Mouse (Mus musculus) left cerebral cortex, postnatal 25 days (tissue): ENCODE results near the gene Gpha2. TPM values are rescaled to one million over a fixed set of nuclear protein-coding genes. Genes with fewer than 3 reads are reported as not detected.

Experiments used
- DNase-seq, 2 experiments: peaks; one replicate each; pipeline ENCODE4 v3.0.0; 2022; ENCODE audit warnings: low spot score in 2 of 2, mixed read lengths in 1 of 2
- intact Hi-C: fragments of 180-260 bp; cut with DNase I; formaldehyde crosslinking; loops from one replicate; pipeline ENCODE4 v1.15.1; 2025
- total RNA-seq, 2 experiments: library from RNA; stranded (reverse); gene quantifications; 2 replicates each; pipeline ENCODE4 v1.2.3; 2021

Gene Gpha2
- not detected for total RNA-seq

DNA sequence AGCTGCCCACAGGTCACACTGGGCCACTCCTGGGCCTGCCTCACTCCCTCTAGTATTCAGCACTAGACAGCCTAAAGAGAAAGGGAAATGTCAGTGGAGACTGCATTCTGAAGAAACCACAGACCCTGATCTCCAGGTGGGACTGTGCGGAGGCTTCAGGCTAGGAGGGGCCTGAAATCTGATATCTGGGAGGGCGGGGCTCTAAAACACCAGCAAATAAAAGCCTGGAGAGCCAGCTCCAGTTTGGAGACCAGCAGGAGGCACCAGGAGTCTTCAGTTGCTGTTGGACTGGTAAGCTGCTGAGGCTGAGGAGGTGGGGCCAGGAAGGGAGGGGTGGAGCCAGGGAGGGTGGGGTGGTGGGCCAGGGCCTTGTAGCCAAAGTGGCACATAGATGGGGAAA lies at the start of gene Gpha2:
TSS of gene Gpha2 (plus strand) at position 246 of the 400 bp plus-strand sequence.
- intact Hi-C loops, result no loop called here
- no peak for DNase-seq

GRCm38 (mm10) chr19:6178775-6179174 lies 47.4 kb upstream of the Gpha2 start:
- DNase-seq, result no peak
- intact Hi-C loops, result no loop called here

- intact Hi-C loops, result no loop called here
- DNase-seq, result no peak
Observed at GRCm38 (mm10) chr19:6181629-6182028, 44.6 kb upstream of the Gpha2 start.

DNA sequence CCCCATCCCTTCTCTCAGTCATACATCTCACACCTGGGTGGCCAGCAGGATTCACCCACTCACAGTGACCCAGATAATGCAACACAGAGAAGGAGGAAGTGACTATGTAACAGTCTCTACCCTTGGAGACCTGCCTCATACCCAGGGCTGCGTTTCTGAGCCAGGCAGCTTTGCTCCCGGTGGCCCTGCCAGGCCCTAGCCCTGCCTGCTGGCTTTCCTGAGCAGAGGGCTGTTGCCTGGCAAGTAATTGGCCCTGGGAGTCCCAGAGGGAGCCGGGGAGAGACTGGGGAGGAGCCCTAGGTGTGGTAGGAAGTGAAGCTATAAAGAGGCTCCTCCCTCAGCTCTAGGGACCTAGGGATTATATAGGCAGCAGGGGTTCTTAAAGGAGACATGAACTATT lies 43.6 kb upstream of the Gpha2 start:
- intact Hi-C loops, result no loop called here
- DNase-seq, result peak in 1 of 2 experiments; percentile 31

GRCm38 (mm10) chr19:6184131-6184530 lies 42.0 kb upstream of the Gpha2 start, which contains the start of gene Majin:
Majin (plus strand) TSS chr19:6184388.
- intact Hi-C loops, result no loop called here
- no peak for DNase-seq

GRCm38 (mm10) chr19:6204265-6204664 lies 21.9 kb upstream of the Gpha2 start:
- no peak for DNase-seq
- intact Hi-C loops, result no loop called here

- intact Hi-C loops, result loop anchor here (5.0 kb wide), 1 partner anchor 39 kb away; no protein-coding TSS in a partner anchor
- no peak for DNase-seq
Observed at GRCm38 (mm10) chr19:6206716-6207115, 19.5 kb upstream of the Gpha2 start.

DNA sequence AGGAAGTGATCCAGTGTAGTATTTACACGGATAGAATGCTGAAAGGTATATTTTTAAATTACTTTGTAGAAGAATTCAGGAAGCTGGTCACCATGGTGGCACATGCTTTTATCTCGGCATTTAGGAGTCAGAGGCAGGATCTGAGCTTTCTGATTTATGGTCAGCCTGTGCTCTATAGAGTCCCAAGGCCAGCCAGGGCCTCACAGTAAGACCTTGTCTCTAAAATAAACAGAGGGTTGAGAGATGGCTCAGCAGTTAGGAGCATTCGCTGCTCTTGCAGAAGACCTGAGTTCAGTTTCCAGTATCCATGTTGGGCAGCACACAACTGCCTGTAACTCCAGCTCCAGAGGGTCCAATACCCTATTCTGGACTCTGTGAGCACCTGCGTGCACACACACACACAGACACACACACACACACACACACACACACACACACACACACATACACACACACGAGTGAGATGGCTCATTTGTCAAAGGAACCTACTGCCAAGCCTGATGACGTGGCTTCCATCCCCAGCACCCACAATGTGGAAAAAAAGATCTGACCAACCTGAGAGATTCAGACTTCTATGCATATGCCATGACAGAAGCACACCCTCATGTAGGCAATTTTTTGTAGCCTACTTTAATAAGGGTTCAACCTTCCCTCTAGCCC lies 10.0 kb upstream of the Gpha2 start:
- no peak for DNase-seq
- intact Hi-C loops, result no loop called here

- DNase-seq, result no peak
- intact Hi-C loops, result no loop called here
Observed at GRCm38 (mm10) chr19:6218606-6219005, 7.6 kb upstream of the Gpha2 start.

DNA sequence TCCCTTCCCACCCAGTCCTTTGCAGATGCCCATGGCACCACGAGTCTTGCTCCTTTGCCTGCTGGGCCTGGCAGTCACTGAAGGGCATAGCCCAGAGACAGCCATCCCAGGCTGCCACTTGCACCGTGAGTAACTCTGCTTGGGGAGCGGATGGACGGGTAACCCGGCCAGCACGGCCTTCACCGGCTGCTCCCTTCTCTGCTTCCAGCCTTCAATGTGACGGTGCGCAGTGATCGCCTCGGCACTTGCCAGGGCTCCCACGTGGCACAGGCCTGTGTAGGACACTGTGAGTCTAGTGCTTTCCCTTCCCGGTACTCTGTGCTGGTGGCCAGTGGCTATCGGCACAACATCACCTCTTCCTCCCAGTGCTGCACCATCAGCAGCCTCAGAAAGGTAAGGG lies 583 bp downstream of the Gpha2 start:
- intact Hi-C loops, result no loop called here
- DNase-seq, result no peak

GRCm38 (mm10) chr19:6227864-6228263 lies 1.7 kb downstream of the Gpha2 start:
- intact Hi-C loops, result no loop called here
- peak in 1 of 2 experiments; percentile 23 for DNase-seq

GRCm38 (mm10) chr19:6230411-6230810 lies 4.2 kb downstream of the Gpha2 start:
- intact Hi-C loops, result no loop called here
- no peak for DNase-seq

- DNase-seq, result no peak
- intact Hi-C loops, result no loop called here
Observed at GRCm38 (mm10) chr19:6231036-6231435, 4.9 kb downstream of the Gpha2 start.

DNA sequence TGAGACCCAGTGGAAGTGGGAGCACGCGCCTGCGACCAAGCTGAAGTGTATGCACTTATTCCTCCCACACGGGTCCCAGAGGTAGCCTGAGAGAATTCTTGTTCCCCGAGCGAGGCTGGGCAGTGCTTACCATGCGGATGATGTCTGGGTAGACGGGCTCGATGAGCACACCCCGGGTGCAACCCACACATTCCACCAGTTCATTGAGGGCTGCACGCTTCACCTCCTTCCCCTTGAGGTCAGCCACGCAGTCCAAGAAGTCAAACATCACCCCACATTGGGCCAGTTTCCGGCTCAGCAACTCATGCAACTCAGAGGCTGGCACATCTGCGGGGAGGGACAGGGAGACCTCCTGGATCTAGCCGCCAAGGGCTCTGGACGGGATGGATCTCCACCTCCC lies 7.5 kb downstream of the Gpha2 start:
- no peak for DNase-seq
- intact Hi-C loops, result no loop called here

- no peak for DNase-seq
- intact Hi-C loops, result no loop called here
Observed at GRCm38 (mm10) chr19:6234337-6235083, 8.3 kb downstream of the Gpha2 start.

DNA sequence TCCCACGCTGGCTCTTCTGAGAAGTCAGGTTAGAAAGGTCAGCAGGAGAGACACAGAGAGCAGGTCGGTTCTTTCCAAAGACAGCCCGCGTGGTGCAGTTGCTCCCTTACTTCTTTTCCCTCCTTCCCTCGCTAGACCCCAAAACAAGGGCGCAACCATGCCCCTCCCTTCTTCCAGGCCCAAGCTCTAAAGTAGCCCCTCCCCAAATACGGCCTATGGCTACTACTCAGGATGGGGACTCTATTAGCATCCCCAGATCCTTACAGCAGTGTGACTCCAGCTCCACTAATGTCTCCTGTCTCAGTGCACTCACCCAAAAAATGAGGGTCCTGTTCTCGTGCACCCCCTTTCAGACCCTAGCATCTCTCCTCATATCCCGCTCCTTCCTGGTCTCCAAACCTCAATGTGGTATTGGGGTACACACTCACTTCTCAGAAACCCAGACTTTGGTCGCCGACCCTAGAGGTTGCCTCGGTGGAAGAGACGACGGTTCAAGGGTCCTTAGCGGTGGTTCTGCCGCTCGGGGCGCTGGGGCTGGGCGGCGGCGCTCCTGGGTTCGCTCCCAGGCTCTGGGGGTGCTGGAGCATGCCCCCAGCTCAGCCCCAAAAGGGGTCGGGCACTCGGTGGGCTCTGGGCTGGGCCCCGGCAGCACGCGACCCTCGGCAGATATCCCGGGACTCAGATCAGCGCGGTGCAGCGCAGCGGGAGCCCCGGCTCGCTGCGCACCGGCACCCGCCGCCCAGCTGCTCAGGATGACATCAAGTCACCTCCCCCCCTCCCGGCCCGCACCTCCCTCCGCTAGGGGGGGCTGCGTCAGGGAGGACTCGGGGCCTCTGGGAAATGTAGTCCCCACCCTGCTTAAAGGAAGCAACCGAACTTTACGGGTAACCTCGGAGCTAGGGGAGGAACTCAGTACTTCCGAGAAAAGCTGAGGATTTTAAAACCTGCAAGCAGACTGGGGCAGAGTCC lies 9.2 kb downstream of the Gpha2 start, which contains the start of gene Ppp2r5b:
TSS of gene Ppp2r5b (minus strand) at position 789 of the 969 bp plus-strand sequence.
- intact Hi-C loops, result loop anchor here (1.0 kb wide), 1 partner anchor 94 kb away; the partner anchor contains the start of gene Arl2
- DNase-seq, result peak; percentile 90 to 97

GRCm38 (mm10) chr19:6236053-6236441 lies 9.9 kb downstream of the Gpha2 start:
- intact Hi-C loops, result loop anchor here (1.0 kb wide), 1 partner anchor 95 kb away; the partner anchor contains the start of gene Arl2
- peak; percentile 91 to 97 for DNase-seq

DNA sequence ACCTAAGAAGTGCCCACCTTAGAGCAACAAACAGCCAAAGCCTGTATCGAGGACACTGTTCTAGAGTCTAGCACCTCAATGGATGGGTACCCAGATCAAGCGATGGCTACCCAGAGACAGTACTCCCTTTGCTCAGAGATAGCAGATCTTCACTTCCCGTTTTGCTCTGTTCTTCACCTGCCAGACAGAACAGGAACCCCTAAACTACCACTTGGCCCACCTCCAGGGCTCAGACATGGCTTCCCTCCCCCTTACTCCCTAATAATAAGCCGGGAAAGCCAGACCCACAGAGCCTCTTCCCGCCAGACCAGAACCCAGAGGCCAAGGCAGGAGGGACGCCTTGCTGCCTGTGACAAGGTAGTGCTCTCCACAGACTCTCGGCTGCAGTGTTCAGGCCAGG lies 10.7 kb downstream of the Gpha2 start:
- no peak for DNase-seq
- intact Hi-C loops, result loop anchor here (1.0 kb wide), 1 partner anchor 96 kb away; the partner anchor contains the start of gene Arl2

GRCm38 (mm10) chr19:6238740-6239139 lies 12.6 kb downstream of the Gpha2 start:
- DNase-seq, result no peak
- intact Hi-C loops, result no loop called here

DNA sequence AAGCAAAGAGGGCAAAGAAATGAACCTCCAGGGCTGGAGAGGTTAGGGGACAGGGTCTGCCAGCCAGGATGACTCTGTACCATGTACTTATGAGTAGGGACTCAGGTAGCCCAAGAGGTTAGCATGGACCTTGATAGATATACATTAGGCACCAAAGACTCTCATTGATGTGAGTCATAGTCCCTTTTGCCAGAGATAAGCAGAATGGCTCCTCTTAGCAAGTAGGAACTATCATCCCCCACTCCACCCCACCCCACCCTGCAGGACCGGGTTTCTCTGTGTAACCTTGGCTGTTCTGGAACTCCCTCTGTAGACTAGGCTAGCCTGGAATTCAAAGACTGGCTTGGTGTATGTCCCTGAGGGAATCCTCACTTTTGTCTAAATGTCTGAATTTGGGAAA lies 14.0 kb downstream of the Gpha2 start:
- intact Hi-C loops, result no loop called here
- DNase-seq, result no peak
